In genomic region chr3:116710941-116711340, GRCm38 (mm10) we compare ENCODE assay signal across 9 mouse cellular contexts. TPM values are rescaled to one million over a fixed set of nuclear protein-coding genes. Genes with fewer than 3 reads are reported as not detected.
DNase-seq lines count a peak whose midpoint lies in the region; ATAC-seq lines count a peak whose summit lies in the region.
"Had no signal": no experiment of that assay in that cellular context is flagged by ENCODE, and none has a peak within 500 bp of the region (broad histone marks: within the 10 kb centered on the region; RNA-seq: fewer than 3 reads in every experiment).

No protein-coding gene starts in this region.

- peak overlapping the region; percentile 79 for H3K4me2 ChIP-seq in forebrain, embryonic 15.5 days (replicated peaks)
- H3K4me2 ChIP-seq in liver, embryonic 16.5 days (ENCODE audit: low read depth, low read length), result peak overlapping the region; percentile 91

- H3K4me1 ChIP-seq in forebrain, embryonic 15.5 days, result peaks cover 15% of the 10 kb centered on the region
- H3K4me1 ChIP-seq in liver, embryonic 16.5 days (ENCODE audit: control insufficient read depth, low read depth, low read length), result peaks cover 21% of the 10 kb centered on the region

- no peaks in the 10 kb centered on the region for H3K9me3 ChIP-seq in forebrain, embryonic 15.5 days
- no peaks in the 10 kb centered on the region for H3K9me3 ChIP-seq in liver, embryonic 16.5 days (replicated peaks; ENCODE audit: control insufficient read depth, low read length)

- peak; percentile 25 for DNase-seq in 416B (ENCODE audit: low read depth)
- DNase-seq in B cell, adult 2 months, result peak; percentile 4 to 12
- DNase-seq in spleen, postnatal 14 days (ENCODE audit: low spot score in 2 of 2), result no peak
- DNase-seq in right cerebral cortex, postnatal 14 days, result no peak
- DNase-seq in kidney, postnatal 10 days, result no peak
- DNase-seq in cerebellum, adult 9-11 months, result no peak

- H3K36me3 ChIP-seq in forebrain, embryonic 15.5 days, result no peaks in the 10 kb centered on the region
- H3K36me3 ChIP-seq in liver, embryonic 16.5 days (ENCODE audit: control insufficient read depth, insufficient read depth), result no peaks in the 10 kb centered on the region

- peaks cover 5% of the 10 kb centered on the region; the same call in 1 of the 2 replicates for H3K27me3 ChIP-seq in forebrain, embryonic 15.5 days
- H3K27me3 ChIP-seq in liver, embryonic 16.5 days (ENCODE audit: control insufficient read depth, insufficient read depth, low read depth, low read length), result no peaks in the 10 kb centered on the region

- no peak for ATAC-seq in forebrain, embryonic 15.5 days (replicated peaks)
- ATAC-seq in liver, embryonic 16.5 days (ENCODE audit: low read depth), result peak; percentile 35; the same call in 1 of the 2 replicates

- H3K9ac ChIP-seq in forebrain, embryonic 15.5 days (replicated peaks), result no peak overlapping the region
- H3K9ac ChIP-seq in liver, embryonic 16.5 days (ENCODE audit: low read depth, low read length), result peak overlapping the region; percentile 100

- WGBS in forebrain, embryonic 15.5 days, result 58% methylated on average over 9 of the region's 9 CpGs
- 23% methylated on average over 9 of the region's 9 CpGs for WGBS in liver, embryonic 16.5 days (ENCODE audit: insufficient replicate concordance)

- no peak overlapping the region for H3K27ac ChIP-seq in forebrain, embryonic 15.5 days (replicated peaks)
- H3K27ac ChIP-seq in liver, embryonic 16.5 days (ENCODE audit: low read length), result peak overlapping the region; percentile 25

- peak overlapping the region; percentile 98 for H3K4me3 ChIP-seq in forebrain, embryonic 15.5 days
- peak overlapping the region; percentile 100 for H3K4me3 ChIP-seq in liver, embryonic 16.5 days (ENCODE audit: low read depth, low read length)

RNA-seq across cellular contexts. Expression of gene Slc35a3, which starts 1.7 kb away (rescaled TPM):
- 6.0 and 6.6 TPM in 2 replicates for polyA plus RNA-seq in forebrain, embryonic 15.5 days (2015; fragmentation: Nextera tagmentation; extraction: Ambion mirVana)
- 7.0 and 7.2 TPM in 2 replicates for polyA plus RNA-seq in liver, embryonic 16.5 days (2015; fragmentation: Nextera tagmentation; extraction: Ambion mirVana)

RNA-seq across cellular contexts. Expression of gene Gm43191, which starts 29.9 kb away (rescaled TPM):
- polyA plus RNA-seq in forebrain, embryonic 15.5 days (2015; fragmentation: Nextera tagmentation; extraction: Ambion mirVana), result 0.32 TPM in 1 of 2 replicates, not detected in the other
- not detected in 2 replicates for polyA plus RNA-seq in liver, embryonic 16.5 days (2015; fragmentation: Nextera tagmentation; extraction: Ambion mirVana)
- polyA plus RNA-seq: gonadal fat pad, adult 2 months had no signal

RNA-seq across cellular contexts. Expression of gene Mfsd14a, which starts 48.5 kb away (rescaled TPM):
- polyA plus RNA-seq in forebrain, embryonic 15.5 days (2015; fragmentation: Nextera tagmentation; extraction: Ambion mirVana), result 71.1 and 73.8 TPM in 2 replicates
- polyA plus RNA-seq in liver, embryonic 16.5 days (2015; fragmentation: Nextera tagmentation; extraction: Ambion mirVana), result 32.0 and 32.8 TPM in 2 replicates

Comparison
In these comparisons a context has a peak if more than half of its experiments do, and no peak if none do; other contexts are left out.
1. DNase-seq: peak in 416B (single experiment) and B cell, adult 2 months (2 of 2); none in spleen, postnatal 14 days (0 of 2), right cerebral cortex, postnatal 14 days (single experiment), kidney, postnatal 10 days (single experiment) and cerebellum, adult 9-11 months (single experiment).